Mouse (Mus musculus) limb, embryonic 12.5 days (tissue): ENCODE results near the gene Pde4d. TPM values are rescaled to one million over a fixed set of nuclear protein-coding genes. Genes with fewer than 3 reads are reported as not detected.

Experiments
- ATAC-seq: fragments of 200-750 bp; cut with Nextera tagmentation; 2 replicates; pipeline ENCODE4 v1.8.0; 2017; ENCODE audit warnings: low read depth, moderate TSS enrichment; ENCODE audit not compliant: insufficient number of reproducible peaks, insufficient read depth, low FRiP score, low TSS enrichment
- H3K27ac ChIP-seq: fragments of 300-500 bp; sonication (generic); 2 replicates; pipeline ENCODE4 v1.5.1; 2016; ENCODE audit warnings: mild to moderate bottlenecking, moderate library complexity
- H3K27me3 ChIP-seq: fragments of 300-500 bp; sonication (generic); 2 replicates; pipeline ENCODE4 v1.6.1; 2016; ENCODE audit warnings: mild to moderate bottlenecking, moderate library complexity
- H3K36me3 ChIP-seq: fragments of 300-500 bp; sonication (generic); 2 replicates; pipeline ENCODE4 v1.6.1; 2016; ENCODE audit warnings: mild to moderate bottlenecking, moderate library complexity
- H3K4me1 ChIP-seq: fragments of 300-500 bp; sonication (generic); replicated peaks from 2 replicates; pipeline ENCODE4 v1.6.1; 2016
- H3K4me2 ChIP-seq: fragments of 300-500 bp; sonication (generic); 2 replicates; pipeline ENCODE4 v1.6.1; 2016; ENCODE audit warnings: mild to moderate bottlenecking, moderate library complexity
- H3K4me3 ChIP-seq: fragments of 300-500 bp; sonication (generic); replicated peaks from 2 replicates; pipeline ENCODE4 v1.5.1; 2016; ENCODE audit warnings: mild to moderate bottlenecking
- H3K9ac ChIP-seq: fragments of 300-500 bp; sonication (generic); replicated peaks from 2 replicates; pipeline ENCODE4 v1.6.1; 2016; ENCODE audit warnings: mild to moderate bottlenecking, moderate library complexity
- H3K9me3 ChIP-seq: fragments of 300-500 bp; sonication (generic); 2 replicates; pipeline ENCODE4 v1.6.1; 2016; ENCODE audit warnings: mild to moderate bottlenecking, moderate library complexity
- WGBS: fragments of 180-500 bp; shearing (Covaris S2); methylation state at CpG from one replicate; pipeline ENCODE4 v1.1.7; 2016; 5-methylcytosine and 5-hydroxymethylcytosine counted together
- polyA plus RNA-seq: library from polyadenylated mRNA; unstranded; fragments of >200 nt; fragmentation: Nextera tagmentation; extraction: Ambion mirVana; gene quantifications from 2 replicates; pipeline ENCODE4 v1.2.1, GENCODE M21; 2016

Gene Pde4d
- polyA plus RNA-seq, result 21.8 and 23.7 TPM in 2 replicates

DNA sequence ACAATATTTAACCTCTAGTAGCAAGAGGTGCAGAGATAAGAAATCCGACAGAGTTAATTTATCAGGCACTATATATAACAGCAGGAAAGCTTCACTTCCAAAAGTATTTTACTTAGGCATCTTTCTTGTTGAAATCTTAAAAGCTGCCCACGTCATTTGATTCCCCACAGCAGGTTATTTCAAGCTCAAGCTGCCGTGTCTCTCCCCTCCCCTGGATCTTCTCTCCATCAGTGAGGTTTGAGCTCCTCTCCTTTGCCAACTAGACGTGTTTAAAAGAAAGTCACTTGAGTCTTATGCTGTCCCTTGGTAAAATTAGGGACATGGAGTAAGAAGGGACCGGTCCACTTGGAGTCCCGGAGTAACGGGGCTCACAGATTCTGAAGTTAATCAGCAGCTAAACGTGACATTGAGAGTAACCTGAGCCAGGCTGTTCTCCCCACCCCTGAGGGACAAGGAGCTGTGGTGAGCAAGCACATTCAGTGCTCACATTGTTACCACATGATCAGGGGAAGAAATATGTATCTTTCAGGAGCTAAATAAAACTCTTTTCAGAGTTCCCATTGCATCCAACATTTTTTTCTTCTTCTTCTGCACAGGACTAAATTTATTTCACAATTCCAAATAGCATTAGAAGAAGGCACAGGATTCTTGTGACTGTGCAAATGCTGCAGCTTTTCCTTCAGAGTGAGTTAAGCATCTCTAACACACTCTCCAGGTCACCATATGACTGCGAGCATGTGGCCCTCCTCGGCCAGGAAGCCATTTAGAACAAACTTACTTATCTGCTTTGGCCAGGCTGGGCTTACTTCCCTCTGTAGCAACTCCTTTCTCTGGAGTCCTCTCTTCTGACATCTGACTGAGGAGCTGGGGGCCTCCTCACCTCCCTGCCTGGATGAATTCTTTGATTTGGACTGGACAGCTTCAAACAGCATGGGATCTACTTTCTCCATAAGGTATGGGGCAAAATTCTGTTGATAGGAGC is at the start of gene Pde4d:
Gene Pde4d (plus strand): TSS at position 833 of the 982 bp plus-strand sequence.
- no peak; the same call in 1 of the 2 replicates for ATAC-seq
- H3K9ac ChIP-seq, result no peak within 1 kb of the TSS
- H3K4me3 ChIP-seq, result no peak within 1 kb of the TSS
- peaks cover 10% of the 10 kb centered on the region for H3K4me1 ChIP-seq
- 25% methylated on average over 10 of the region's 10 CpGs for WGBS
- H3K4me2 ChIP-seq, result peak within 1 kb of the TSS; percentile 40
- no peaks in the 10 kb centered on the region for H3K9me3 ChIP-seq
- no peaks in the 10 kb centered on the region for H3K36me3 ChIP-seq
- H3K27me3 ChIP-seq, result no peaks in the 10 kb centered on the region
- H3K27ac ChIP-seq, result 0 out of 2 replicates have a peak within 1 kb of the TSS, but pooled peaks have one; percentile 12

DNA sequence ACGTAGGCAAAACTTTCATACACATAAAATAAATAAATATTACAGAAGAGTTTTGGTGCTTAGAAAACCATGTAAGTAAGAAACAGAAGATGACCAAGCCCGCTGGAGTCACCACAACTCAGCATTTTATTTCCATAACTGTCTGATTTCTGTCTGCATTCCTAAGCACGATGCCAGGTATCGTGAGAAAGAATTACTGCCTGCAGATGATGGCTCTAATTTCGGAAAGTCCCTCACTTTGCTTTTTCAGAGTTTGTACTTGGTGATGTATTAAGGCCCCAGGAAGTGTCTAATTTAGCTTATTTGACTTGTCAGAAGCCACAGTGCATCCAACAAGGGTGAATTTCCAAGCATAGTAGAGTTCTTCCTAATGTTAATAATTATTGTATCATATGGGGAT is 46.6 kb upstream of the Pde4d start:
- H3K4me1 ChIP-seq, result no peaks in the 10 kb centered on the region
- ATAC-seq, result no peak
- H3K36me3 ChIP-seq, result peaks cover 13% of the 10 kb centered on the region; the same call in 1 of the 2 replicates
- H3K4me2 ChIP-seq, result no peak overlapping the region
- no peak overlapping the region for H3K27ac ChIP-seq
- no peak overlapping the region for H3K9ac ChIP-seq
- no peaks in the 10 kb centered on the region for H3K27me3 ChIP-seq
- H3K4me3 ChIP-seq, result no peak overlapping the region
- peaks cover 4% of the 10 kb centered on the region; the same call in 1 of the 2 replicates for H3K9me3 ChIP-seq
- 90% methylated on average over 5 of the region's 5 CpGs for WGBS

DNA sequence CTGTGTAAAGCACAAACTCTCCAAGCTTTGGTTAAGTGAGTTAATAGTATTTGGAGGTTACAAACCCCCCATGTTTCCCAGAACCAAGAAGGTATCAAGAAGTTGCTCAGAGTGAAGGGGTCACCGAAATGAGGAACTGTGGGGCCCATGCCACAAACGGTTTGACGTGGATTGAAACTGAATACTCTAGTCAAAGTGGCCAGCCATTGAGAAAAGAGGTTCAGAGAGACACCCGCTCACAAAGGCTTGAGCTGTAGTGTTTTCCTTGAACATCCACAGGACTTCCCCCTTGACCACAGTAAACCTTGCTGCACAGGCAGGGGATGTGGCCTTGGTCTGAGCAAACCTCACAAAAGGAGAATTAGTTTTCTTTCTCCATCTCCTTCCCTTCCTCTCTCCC is 45.4 kb upstream of the Pde4d start:
- no peak overlapping the region for H3K9ac ChIP-seq
- H3K36me3 ChIP-seq, result peaks cover 13% of the 10 kb centered on the region; the same call in 1 of the 2 replicates
- H3K27me3 ChIP-seq, result no peaks in the 10 kb centered on the region
- H3K4me3 ChIP-seq, result no peak overlapping the region
- peaks cover 4% of the 10 kb centered on the region; the same call in 1 of the 2 replicates for H3K9me3 ChIP-seq
- H3K4me2 ChIP-seq, result no peak overlapping the region
- no peaks in the 10 kb centered on the region for H3K4me1 ChIP-seq
- no peak for ATAC-seq
- 94% methylated on average over 4 of the region's 4 CpGs for WGBS
- H3K27ac ChIP-seq, result no peak overlapping the region

DNA sequence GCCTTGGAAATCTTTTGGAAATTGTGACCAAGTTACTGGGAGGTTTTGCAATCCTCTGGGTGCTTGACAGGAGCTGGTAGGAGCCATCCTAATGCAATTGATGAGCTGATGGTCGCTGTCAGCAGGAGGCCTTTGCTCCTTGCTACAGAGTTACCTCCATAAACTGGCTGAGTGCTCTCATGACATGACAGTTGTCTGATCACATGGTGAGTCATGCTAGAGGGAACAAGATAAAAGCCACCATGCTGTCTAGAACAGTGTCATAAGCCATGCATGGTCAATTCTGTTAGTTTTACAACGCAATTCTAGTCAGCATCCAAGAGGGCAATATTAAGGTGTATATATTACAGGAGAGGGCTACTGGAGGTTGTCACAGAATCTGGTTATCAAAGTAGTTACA is 34.3 kb upstream of the Pde4d start:
- no peak overlapping the region for H3K9ac ChIP-seq
- H3K9me3 ChIP-seq, result no peaks in the 10 kb centered on the region
- no peak for ATAC-seq
- H3K4me3 ChIP-seq, result no peak overlapping the region
- H3K27ac ChIP-seq, result no peak overlapping the region
- H3K4me2 ChIP-seq, result no peak overlapping the region
- no peaks in the 10 kb centered on the region for H3K36me3 ChIP-seq
- H3K4me1 ChIP-seq, result no peaks in the 10 kb centered on the region
- WGBS, result 85% methylated on average over 2 of the region's 2 CpGs
- H3K27me3 ChIP-seq, result no peaks in the 10 kb centered on the region

DNA sequence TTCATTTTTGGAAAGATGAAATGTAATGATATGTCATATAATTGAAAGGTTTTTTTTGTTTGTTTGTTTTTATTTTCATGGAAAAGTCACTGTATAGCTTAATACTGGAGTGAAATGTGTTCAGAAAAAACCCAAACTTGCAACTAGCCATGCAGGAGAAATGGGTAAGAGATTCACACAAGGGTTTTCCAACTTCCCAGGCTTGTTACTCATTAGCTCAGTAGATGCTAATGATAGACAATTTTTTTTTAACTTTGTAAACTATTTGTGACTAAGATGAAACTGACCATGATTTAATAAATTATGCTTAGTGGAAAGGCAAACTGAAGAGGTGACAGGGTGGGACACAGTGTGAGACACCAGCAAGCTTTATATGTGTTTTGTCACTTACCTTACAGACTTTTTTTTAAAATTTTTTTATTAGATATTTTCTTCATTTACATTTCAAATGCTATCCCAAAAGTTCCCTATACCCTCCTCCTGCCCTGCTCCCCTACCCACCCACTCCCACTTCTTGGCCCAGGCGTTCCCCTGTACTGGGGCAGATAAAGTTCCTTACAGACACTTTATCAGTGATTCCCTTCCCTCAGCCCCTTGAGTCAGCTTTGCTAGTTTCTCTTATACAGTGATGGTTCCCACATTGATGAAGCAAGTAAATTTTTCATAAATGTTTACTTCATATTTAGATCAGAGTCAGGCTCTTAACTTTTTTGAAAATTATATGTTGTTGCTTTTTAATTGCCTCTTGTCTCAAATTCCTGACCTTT is 30.8 kb upstream of the Pde4d start:
- Histone ChIP-seq H3K36me3 (no peaks in the 10 kb centered on the region), H3K4me2 (no peak overlapping the region), H3K9me3 (no peaks in the 10 kb centered on the region), H3K9ac (no peak overlapping the region), H3K4me1 (no peaks in the 10 kb centered on the region), H3K27ac (no peak overlapping the region), H3K4me3 (no peak overlapping the region), H3K27me3 (no peaks in the 10 kb centered on the region)
- WGBS, result 89% methylated on average over 1 of the region's 1 CpGs
- no peak for ATAC-seq

DNA sequence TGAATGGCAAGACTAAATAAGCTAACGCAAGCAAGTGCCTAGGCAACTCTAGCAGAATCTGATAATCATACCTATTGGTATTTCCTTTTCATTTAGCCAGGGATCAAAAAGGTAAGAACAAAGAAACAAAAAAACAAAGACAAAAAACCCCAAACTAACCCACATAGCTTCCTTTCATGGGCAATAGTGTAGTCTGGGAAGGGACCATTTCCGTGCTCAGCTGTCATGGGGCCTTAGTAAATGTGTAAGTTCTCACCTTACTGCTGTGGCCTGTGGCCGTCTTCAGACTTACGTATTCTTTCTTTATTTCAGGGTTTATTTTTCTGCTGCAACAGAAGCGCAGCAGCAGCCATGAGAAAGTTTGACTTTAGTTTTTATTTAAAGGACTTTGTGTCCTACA is 23.4 kb upstream of the Pde4d start:
- H3K9ac ChIP-seq, result no peak overlapping the region
- no peaks in the 10 kb centered on the region for H3K36me3 ChIP-seq
- no peaks in the 10 kb centered on the region for H3K9me3 ChIP-seq
- no peaks in the 10 kb centered on the region for H3K4me1 ChIP-seq
- no peak overlapping the region for H3K4me3 ChIP-seq
- 70% methylated on average over 5 of the region's 5 CpGs for WGBS
- H3K4me2 ChIP-seq, result no peak overlapping the region
- no peak overlapping the region for H3K27ac ChIP-seq
- H3K27me3 ChIP-seq, result no peaks in the 10 kb centered on the region
- ATAC-seq, result no peak

DNA sequence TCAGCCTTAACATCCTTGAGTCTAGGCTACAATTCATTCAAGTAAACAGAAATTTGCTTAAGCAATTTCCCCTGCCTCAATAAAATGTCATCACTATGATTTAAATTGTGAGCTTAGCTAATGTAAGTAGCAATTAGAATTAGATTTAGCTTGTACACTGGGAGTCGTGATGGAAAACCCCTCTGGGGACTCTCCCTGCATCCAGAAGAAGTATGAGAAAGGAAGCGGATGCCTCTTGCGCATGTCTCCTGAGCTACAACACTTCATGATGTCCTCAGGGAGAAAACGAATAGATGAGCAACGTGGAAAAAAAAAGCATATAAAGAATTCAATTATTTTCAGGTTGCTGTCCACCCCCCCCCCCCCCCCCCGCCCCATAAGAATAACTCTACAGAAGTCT is 20.9 kb upstream of the Pde4d start:
- Histone ChIP-seq H3K9me3 (no peaks in the 10 kb centered on the region), H3K27ac (no peak overlapping the region), H3K4me1 (no peaks in the 10 kb centered on the region), H3K4me3 (no peak overlapping the region), H3K36me3 (no peaks in the 10 kb centered on the region), H3K4me2 (no peak overlapping the region), H3K9ac (no peak overlapping the region), H3K27me3 (no peaks in the 10 kb centered on the region)
- no peak for ATAC-seq
- 83% methylated on average over 6 of the region's 6 CpGs for WGBS

DNA sequence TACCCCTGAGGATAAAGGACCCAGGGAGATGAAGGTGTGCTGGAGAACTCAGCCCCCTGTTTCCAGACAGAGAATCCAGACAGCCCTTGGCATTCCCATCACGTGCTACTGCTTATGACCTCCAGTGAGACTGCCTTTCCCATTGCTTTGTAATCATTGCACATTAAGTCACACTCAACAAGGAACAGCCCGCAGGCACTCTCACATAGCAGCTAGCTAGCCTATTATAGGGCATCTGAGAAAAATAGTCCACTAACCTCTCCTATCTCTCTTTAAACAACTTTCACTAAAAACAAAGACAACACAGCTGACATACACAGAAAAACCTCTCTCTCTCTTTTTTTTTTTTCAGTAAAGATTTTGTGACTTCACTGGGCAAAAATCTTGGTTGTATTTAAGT is 20.1 kb upstream of the Pde4d start:
- no peaks in the 10 kb centered on the region for H3K27me3 ChIP-seq
- no peak overlapping the region for H3K4me2 ChIP-seq
- H3K4me3 ChIP-seq, result no peak overlapping the region
- WGBS, result 61% methylated on average over 2 of the region's 2 CpGs
- H3K27ac ChIP-seq, result no peak overlapping the region
- no peak for ATAC-seq
- H3K36me3 ChIP-seq, result no peaks in the 10 kb centered on the region
- no peak overlapping the region for H3K9ac ChIP-seq
- no peaks in the 10 kb centered on the region for H3K9me3 ChIP-seq
- H3K4me1 ChIP-seq, result no peaks in the 10 kb centered on the region

DNA sequence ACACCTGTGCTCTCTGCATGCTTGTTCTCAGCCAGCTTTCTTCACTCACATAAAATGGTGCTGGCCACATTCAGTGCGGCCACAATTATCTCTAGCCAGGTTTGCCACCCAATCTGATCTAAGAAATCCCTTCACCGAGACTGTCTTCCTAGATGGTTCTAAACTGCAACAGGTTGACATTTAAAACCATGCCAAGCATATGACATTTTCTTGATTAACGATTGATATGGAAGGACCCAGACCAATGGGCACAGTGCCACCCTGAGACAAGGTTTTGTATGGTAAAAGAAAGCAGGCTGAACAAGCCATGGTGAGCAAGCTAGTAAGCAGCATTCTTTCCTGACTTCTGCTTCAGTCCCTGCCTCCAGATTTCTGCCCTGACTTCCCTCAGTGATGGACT is 18.0 kb upstream of the Pde4d start:
- Histone ChIP-seq H3K36me3 (no peaks in the 10 kb centered on the region), H3K4me1 (no peaks in the 10 kb centered on the region), H3K9me3 (no peaks in the 10 kb centered on the region), H3K4me3 (no peak overlapping the region), H3K4me2 (no peak overlapping the region), H3K9ac (no peak overlapping the region), H3K27me3 (no peaks in the 10 kb centered on the region), H3K27ac (no peak overlapping the region)
- WGBS, result 93% methylated on average over 3 of the region's 3 CpGs
- ATAC-seq, result no peak

DNA sequence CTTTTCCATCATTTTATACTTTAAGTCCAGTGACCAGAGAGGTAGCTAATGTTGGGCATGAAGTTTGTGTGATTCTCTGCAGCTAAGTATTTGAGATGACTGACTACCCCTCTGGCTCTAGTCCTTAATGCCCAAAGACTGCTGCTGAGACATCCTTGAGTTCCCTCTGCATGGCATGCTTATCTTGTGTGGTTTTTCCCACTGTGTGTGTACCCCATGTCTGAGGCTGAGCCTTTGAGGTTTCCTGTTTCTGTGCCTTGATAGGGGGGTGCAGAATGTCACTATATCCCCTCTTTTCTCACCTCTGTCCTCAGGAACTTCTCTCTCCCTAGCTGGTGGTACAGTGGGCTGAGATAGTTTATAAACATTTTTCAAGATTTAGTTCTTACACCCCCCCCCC is 14.1 kb upstream of the Pde4d start:
- no peaks in the 10 kb centered on the region for H3K27me3 ChIP-seq
- ATAC-seq, result no peak

DNA sequence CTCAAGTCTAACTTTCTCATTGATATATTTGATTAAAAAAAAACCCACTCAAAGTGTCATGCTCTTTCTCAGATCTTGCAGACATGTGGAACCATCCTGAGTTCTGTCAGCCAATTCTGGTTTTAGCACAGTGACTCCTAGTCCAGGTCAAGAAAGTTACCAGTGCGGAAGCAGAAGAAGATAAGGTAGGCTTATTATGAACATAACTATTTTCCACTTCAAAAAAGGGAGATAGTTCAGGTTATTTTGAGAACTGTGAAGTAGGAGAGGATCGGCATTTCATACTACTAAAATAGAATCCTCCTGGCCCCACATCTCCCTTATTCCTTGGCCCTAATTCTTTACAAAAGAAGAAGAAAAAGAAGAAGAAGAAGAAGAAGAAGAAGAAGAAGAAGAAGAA is 12.3 kb upstream of the Pde4d start:
- Histone ChIP-seq H3K27ac (no peak overlapping the region), H3K36me3 (no peaks in the 10 kb centered on the region), H3K9ac (no peak overlapping the region), H3K27me3 (no peaks in the 10 kb centered on the region), H3K4me1 (no peaks in the 10 kb centered on the region), H3K4me3 (no peak overlapping the region), H3K4me2 (no peak overlapping the region), H3K9me3 (no peaks in the 10 kb centered on the region)
- ATAC-seq, result no peak
- 91% methylated on average over 2 of the region's 2 CpGs for WGBS

More for the DNA sequence above, 14.1 kb upstream of the Pde4d start:
- Histone ChIP-seq H3K36me3 (no peaks in the 10 kb centered on the region), H3K27ac (no peak overlapping the region), H3K4me2 (no peak overlapping the region), H3K9me3 (no peaks in the 10 kb centered on the region), H3K4me3 (no peak overlapping the region), H3K4me1 (no peaks in the 10 kb centered on the region), H3K9ac (no peak overlapping the region)
